Mouse (Mus musculus) thymus, postnatal 36 days (tissue): ENCODE data around the gene Tuba3a.

Experiments
- DNase-seq, 2 experiments: peaks; one replicate each; pipeline ENCODE4 v3.0.0; 2022; ENCODE audit warnings: mixed read lengths in 2 of 2

The Tuba3a gene

DNA sequence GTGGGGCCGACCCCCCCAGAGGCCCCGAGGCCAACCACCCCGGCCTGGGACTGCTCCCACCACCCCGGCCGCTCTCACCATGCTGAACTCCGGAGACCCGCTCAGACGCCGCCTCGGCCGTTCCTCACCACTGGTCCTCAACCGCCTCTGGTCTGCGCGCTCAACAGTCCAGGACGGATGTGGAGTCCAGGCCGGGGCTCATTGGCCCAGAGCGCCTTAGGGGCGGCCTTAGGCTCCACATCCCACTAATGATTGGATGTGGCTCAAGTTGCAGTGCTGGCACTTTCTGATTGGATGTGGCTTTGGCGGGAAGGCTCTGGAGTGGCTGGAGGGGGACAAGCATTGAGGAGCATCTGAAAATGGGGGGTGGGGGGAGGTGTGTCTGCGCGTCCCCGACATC is at the start of gene Tuba3a:
Gene Tuba3a, minus strand, starts transcription at position 153 of the 400 bp plus-strand sequence.
- DNase-seq = no peak

DNA sequence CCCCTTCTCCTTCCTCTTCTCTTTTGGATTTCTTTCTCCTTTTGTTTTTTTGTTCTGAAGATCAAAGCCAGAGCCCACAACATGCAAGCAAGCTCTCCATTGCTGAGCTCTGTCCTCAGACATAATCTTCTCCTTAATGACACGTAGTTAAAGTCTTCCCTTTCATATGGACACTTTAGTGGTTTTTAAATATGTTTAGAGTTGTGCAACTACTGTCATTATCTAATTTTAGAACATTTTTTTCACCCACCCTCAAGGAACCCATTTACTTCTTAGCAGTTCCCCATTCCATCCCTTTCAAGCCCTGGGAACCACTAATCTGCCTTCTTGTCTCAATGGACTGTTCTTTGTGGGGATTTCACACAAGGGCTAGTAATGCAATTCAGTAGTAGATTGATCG is 48.5 kb upstream of the Tuba3a start:
- DNase-seq = no peak

GRCm38 (mm10) chr6:125333112-125333899 is 47.5 kb upstream of the Tuba3a start:
- no peak for DNase-seq

DNA sequence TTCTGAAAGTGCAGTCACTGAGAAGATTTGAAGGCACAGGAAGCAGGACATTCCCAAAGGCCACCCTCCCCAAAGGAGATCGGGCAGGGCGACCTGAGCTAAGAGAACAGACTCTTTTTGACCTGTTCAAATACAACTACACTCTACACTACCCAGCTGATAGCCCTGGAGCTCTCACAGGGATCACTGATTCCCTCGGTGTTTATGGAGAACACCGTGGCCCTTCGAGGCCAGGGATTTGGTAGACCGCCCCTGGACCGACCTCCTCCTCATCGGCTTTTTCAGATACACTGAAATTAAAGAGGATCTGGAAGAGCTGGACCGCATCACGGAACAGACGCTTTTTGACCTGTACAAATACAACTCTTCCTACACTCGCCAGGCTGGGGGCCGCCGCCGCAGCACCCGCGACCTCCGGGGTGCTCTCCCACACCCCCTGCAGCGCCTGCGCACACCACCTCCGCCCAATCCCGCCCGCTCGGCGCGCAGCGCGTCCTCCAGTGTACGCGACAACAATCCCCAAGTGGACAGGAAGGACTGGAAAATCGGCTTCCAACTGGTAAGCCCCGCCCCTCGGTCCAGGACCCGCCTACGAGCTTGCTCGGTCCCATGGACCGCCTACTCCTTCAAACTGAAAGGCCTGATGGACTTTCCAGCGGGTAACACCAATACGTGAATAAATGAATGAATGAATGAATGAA is 44.9 kb upstream of the Tuba3a start:
- peak; percentile 68 to 77 for DNase-seq

DNA sequence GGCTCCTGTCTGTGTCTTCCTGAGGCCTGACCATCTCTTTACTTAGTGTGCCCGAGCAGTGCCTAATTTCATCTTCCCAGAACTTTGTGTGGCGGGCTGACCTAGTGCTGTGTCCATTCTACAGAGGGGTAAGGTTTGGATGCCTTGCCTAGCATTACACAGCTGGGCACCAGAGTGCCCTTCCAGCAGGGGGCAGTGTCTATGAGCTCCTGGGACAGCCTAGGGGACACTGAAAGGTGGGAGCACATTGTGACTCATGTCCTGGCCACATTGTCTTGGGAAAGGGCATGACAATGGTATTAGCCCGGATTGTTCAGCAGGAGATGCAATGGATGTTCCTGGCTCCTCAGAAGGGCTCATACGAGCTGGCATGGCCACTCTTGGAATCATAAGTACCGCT is 42.4 kb upstream of the Tuba3a start:
- DNase-seq = peak; percentile 70 to 72

DNA sequence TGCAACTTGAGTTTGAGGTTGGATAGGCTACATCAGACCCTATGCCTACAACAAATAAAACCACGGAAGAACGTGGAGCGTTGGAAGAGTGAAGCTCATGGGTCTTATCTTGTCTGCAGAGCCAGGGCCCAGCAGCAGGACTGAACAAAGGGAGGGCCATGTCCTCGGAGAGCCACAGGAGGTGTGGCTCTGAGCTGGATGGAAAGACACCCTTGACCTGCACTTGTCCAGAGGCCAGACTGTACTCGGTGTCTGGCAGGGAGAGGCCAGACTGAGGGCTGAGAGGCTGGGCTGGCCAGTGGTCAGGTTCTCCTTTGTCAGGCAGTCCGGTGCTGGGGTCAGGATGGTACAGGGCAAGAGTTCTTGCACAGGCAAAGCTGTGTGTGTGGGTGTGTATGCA is 39.5 kb upstream of the Tuba3a start:
- no peak for DNase-seq

- no peak for DNase-seq
Observed at GRCm38 (mm10) chr6:125323547-125323946, 37.7 kb upstream of the Tuba3a start.

DNA sequence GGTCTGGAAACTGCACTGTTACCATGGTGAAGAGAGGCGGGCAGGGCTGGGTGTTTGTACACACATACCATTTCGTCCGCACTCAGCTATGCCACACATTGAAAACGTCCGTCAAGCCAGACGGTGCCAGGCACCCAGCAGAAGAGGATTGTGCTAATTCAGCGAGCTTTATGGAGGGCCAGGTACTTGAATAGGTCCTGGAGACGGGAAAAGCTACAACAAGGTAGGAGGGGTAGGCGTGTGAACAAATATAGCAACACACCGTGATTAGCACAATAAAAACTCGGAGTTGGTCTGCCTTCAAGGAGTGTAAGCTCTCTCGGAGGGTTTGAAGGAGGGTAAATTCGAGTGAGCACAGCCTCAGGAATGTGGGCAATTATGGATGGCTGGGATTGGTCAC is 37.0 kb upstream of the Tuba3a start:
- no peak for DNase-seq

GRCm38 (mm10) chr6:125321114-125321855 is 35.4 kb upstream of the Tuba3a start:
- no peak for DNase-seq

GRCm38 (mm10) chr6:125320323-125320722 is 34.5 kb upstream of the Tuba3a start, which contains the start of gene Scnn1a:
TSS of gene Scnn1a (plus strand) at chr6:125320659.
- DNase-seq = no peak

GRCm38 (mm10) chr6:125319919-125320296 is 34.1 kb upstream of the Tuba3a start:
- DNase-seq = no peak

DNA sequence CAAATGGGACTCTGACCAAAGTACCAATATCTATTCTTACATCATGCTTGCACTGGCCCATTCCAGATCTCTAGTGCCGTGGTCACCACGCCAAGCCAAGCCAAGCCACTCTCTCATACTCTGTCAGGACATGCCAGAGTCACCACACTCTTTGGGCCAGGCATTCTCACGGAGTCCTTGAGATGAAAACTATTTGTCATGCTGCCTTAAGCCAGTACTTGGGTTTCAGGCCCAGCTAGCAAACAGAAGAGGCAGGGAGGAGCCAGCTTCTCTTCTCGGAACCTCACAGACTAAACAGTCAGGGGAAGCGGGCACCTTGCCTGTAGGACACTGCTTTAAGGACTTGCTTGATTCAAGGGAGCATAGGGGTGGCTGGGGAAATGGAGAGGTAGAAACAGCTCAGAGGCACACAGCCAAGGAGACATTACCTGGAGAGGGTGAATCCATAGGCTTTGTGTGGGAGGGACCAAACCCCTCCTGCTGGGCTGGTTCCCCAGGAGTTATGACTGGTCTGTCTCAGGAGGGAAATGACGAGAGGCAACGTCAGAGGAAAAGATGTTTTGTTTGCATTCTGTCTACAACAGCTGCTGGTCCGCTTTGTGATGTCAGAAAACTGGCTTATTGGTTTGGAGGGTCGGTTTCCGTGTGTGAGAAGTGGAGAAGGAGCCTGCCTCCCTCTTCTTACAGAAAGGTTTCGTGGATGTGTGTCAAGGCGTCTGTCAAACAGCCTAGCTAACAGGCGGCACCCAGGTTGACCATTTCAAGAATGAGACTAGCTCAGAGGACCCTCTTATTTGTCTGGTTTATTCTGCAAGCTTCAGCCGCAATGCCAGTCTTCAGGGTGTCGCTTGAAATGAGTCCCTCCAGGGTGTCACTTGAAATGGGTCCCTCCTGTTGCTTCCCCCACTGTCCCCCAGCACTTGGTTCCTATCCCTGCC is 33.4 kb upstream of the Tuba3a start:
- no peak for DNase-seq

GRCm38 (mm10) chr6:125317077-125317476 is 31.2 kb upstream of the Tuba3a start:
- DNase-seq = no peak

GRCm38 (mm10) chr6:125314746-125315145 is 28.9 kb upstream of the Tuba3a start:
- DNase-seq = no peak

GRCm38 (mm10) chr6:125314231-125314563 is 28.4 kb upstream of the Tuba3a start:
- DNase-seq = no peak

DNA sequence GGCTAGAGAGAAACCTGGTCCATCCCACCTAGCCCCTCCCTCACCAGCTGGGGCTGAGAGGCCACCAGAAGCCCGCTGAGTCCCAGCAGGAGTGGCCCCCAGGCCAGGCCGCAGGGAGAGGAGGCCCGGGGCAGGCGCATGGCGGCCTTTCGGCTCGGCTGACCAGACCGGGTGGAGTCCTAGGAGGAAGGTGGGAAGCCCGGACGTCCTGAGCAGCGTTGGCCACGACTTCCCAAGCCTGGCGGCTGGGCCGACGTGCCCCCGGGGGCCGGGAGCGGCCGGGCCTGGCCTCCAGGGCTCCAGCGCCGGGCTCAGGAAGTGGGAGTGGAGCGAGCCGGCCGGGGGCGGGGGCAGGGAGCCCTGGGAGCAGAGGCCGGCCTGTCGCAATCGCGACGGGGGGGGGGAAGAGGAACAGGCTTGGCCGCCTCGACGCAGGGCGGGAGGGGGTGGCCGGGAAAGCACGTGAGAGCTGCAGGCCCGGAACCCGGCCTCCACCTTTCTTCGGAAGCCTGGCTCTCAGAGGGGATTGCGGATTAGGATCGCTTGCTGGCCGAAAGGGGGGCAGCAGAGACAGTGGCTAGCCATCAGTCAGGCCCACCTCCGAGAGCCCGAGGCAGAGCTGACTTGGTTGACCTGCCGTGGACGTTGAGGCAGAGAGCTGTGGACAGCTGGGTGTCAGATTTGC is 27.8 kb upstream of the Tuba3a start, which contains the start of gene Ltbr:
Gene Ltbr, minus strand, starts transcription at position 340 of the 685 bp plus-strand sequence.
- DNase-seq = peak; percentile 35 to 56

GRCm38 (mm10) chr6:125312581-125313355 is 26.9 kb upstream of the Tuba3a start:
- DNase-seq = no peak

- no peak for DNase-seq
Observed at GRCm38 (mm10) chr6:125312171-125312570, 26.3 kb upstream of the Tuba3a start.

DNA sequence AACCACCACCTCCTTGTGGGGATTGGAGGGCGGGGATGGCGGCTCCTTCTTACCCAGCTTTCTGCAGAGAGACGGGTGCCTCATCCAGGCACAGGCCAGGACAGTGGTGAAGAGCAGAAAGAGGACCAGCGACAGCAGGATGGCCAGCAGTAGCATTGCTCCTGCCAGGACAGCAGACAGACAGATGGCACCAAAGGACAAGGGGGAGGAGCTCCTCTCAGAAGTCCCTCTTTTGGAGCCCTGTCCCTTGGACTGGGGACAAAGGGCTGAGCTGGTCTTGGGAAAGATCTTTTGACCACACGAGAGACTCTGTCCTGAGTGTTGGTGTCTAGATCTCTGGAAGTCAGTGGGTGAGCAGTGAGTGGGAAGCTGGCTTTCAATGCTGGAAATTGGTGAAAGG is 23.6 kb upstream of the Tuba3a start:
- DNase-seq = no peak

- no peak for DNase-seq
Observed at GRCm38 (mm10) chr6:125308921-125309320, 23.1 kb upstream of the Tuba3a start.

DNA sequence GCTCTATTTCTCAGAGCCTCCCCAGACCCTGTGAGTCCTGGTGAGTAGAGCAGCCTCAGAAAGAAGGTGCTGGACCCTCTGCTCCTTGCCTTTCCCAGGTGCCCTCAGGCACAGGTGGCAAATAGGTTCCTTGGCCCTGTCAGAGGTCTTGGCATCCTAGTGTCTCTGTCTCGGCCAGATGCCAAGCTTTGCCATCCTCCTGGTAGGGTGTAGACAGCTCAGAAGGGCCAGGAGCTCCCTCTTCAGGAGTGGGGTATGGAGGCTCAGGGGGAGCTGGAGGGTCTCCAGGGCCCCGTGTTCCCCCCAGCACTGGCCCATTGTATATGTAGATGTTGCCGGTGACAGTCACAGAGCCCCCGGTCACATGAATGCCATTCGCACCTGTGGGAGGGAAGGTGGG is 21.2 kb upstream of the Tuba3a start:
- no peak for DNase-seq
